17 mouse cellular contexts compared by ENCODE assay signal in genomic region chr7:45024281-45025248, GRCm38 (mm10). TPM values are rescaled to one million over a fixed set of nuclear protein-coding genes. Genes with fewer than 3 reads are reported as not detected.
DNase-seq lines count a peak whose midpoint lies in the region; ATAC-seq lines count a peak whose summit lies in the region.
"Had no signal": no experiment of that assay in that cellular context is flagged by ENCODE, and none has a peak within 500 bp of the region (broad histone marks: within the 10 kb centered on the region; RNA-seq: fewer than 3 reads in every experiment).

No protein-coding gene starts in this region.

- 90% methylated on average over 15 of the region's 15 CpGs for WGBS in forebrain, embryonic 15.5 days
- WGBS in forebrain, embryonic 14.5 days = 88% methylated on average over 15 of the region's 15 CpGs
- WGBS in liver, embryonic 16.5 days (ENCODE audit: insufficient replicate concordance) = 69% methylated on average over 15 of the region's 15 CpGs
- WGBS in limb, embryonic 10.5 days = 89% methylated on average over 15 of the region's 15 CpGs

- H3K4me2 ChIP-seq in forebrain, embryonic 15.5 days (replicated peaks) = no peak overlapping the region
- H3K4me2 ChIP-seq in forebrain, embryonic 14.5 days (ENCODE audit: low read length) = no peak overlapping the region
- H3K4me2 ChIP-seq in liver, embryonic 16.5 days (ENCODE audit: low read depth, low read length) = no peak overlapping the region
- H3K4me2 ChIP-seq: liver, embryonic 11.5 days had no signal

- DNase-seq in forebrain, embryonic 14.5 days (ENCODE audit: low spot score) = no peak
- no peak for DNase-seq in liver
- peak; percentile 59 for DNase-seq in R1 (ENCODE audit: low read depth, low spot score)
- no peak for DNase-seq in limb, embryonic 10.5 days (ENCODE audit: low spot score)
- DNase-seq in thymus, postnatal 4 days = no peak
- DNase-seq in adipocyte (ENCODE audit: low spot score) = no peak
- DNase-seq: adrenal gland, postnatal 25 days; gastrocnemius, postnatal 36 days; heart, postnatal 10 days; thymus, postnatal 36 days had no signal

- no peak for ATAC-seq in forebrain, embryonic 15.5 days (replicated peaks)
- ATAC-seq in forebrain, embryonic 14.5 days = no peak
- peak; percentile 28; the same call in 1 of the 2 replicates for ATAC-seq in liver, embryonic 16.5 days (ENCODE audit: low read depth)
- ATAC-seq: inflammation-experienced regulatory T-cells, adult 6 months; Patski had no signal

- H3K9ac ChIP-seq in forebrain, embryonic 15.5 days (replicated peaks) = no peak overlapping the region
- H3K9ac ChIP-seq in forebrain, embryonic 14.5 days (ENCODE audit: low read length) = no peak overlapping the region
- H3K9ac ChIP-seq in liver, embryonic 16.5 days (ENCODE audit: low read depth, low read length) = no peak overlapping the region

- peak overlapping the region; percentile 47; the same call in 1 of the 2 replicates for H3K27ac ChIP-seq in forebrain, embryonic 15.5 days (replicated peaks)
- H3K27ac ChIP-seq in forebrain, embryonic 14.5 days (ENCODE audit: low read depth, low read length) = no peak overlapping the region
- H3K27ac ChIP-seq in liver, embryonic 16.5 days (ENCODE audit: low read length) = no peak overlapping the region
- 0 out of 2 replicates have a peak overlapping the region, but pooled peaks have one; percentile 15 for H3K27ac ChIP-seq in limb, embryonic 10.5 days
- H3K27ac ChIP-seq: left cerebral cortex, adult 2 months; macrophage had no signal

- H3K36me3 ChIP-seq in forebrain, embryonic 15.5 days = peaks cover 30% of the 10 kb centered on the region
- peaks cover 33% of the 10 kb centered on the region for H3K36me3 ChIP-seq in forebrain, embryonic 14.5 days (ENCODE audit: control insufficient read depth, insufficient read depth, low read length)
- peaks cover under 1% of the 10 kb centered on the region; the same call in 1 of the 2 replicates for H3K36me3 ChIP-seq in liver, embryonic 16.5 days (ENCODE audit: control insufficient read depth, insufficient read depth)
- peaks cover 35% of the 10 kb centered on the region for H3K36me3 ChIP-seq in limb, embryonic 10.5 days

- H3K4me1 ChIP-seq in forebrain, embryonic 15.5 days = no peaks in the 10 kb centered on the region
- no peaks in the 10 kb centered on the region for H3K4me1 ChIP-seq in forebrain, embryonic 14.5 days (ENCODE audit: control insufficient read depth, insufficient read depth, low read length)
- no peaks in the 10 kb centered on the region for H3K4me1 ChIP-seq in liver, embryonic 16.5 days (ENCODE audit: control insufficient read depth, low read depth, low read length)
- H3K4me1 ChIP-seq in limb, embryonic 10.5 days = peaks cover 14% of the 10 kb centered on the region

- no peaks in the 10 kb centered on the region for H3K27me3 ChIP-seq in forebrain, embryonic 15.5 days
- no peaks in the 10 kb centered on the region for H3K27me3 ChIP-seq in forebrain, embryonic 14.5 days (replicated peaks; ENCODE audit: control insufficient read depth, insufficient read depth, low read length)
- no peaks in the 10 kb centered on the region for H3K27me3 ChIP-seq in liver, embryonic 16.5 days (ENCODE audit: control insufficient read depth, insufficient read depth, low read depth, low read length)
- H3K27me3 ChIP-seq in limb, embryonic 10.5 days (ENCODE audit: low read depth, poor library complexity, severe bottlenecking) = peaks cover 5% of the 10 kb centered on the region; the same call in 1 of the 2 replicates
- H3K27me3 ChIP-seq: Patski had no signal

- no peaks in the 10 kb centered on the region for H3K9me3 ChIP-seq in forebrain, embryonic 15.5 days
- H3K9me3 ChIP-seq in forebrain, embryonic 14.5 days (replicated peaks; ENCODE audit: control insufficient read depth, low read length) = no peaks in the 10 kb centered on the region
- no peaks in the 10 kb centered on the region for H3K9me3 ChIP-seq in liver, embryonic 16.5 days (replicated peaks; ENCODE audit: control insufficient read depth, low read length)
- no peaks in the 10 kb centered on the region for H3K9me3 ChIP-seq in limb, embryonic 10.5 days (replicated peaks)

- no peak overlapping the region for H3K4me3 ChIP-seq in forebrain, embryonic 15.5 days
- no peak overlapping the region for H3K4me3 ChIP-seq in forebrain, embryonic 14.5 days (ENCODE audit: low read depth, low read length)
- no peak overlapping the region for H3K4me3 ChIP-seq in liver, embryonic 16.5 days (ENCODE audit: low read depth, low read length)
- no peak overlapping the region for H3K4me3 ChIP-seq in limb, embryonic 10.5 days
- H3K4me3 ChIP-seq: left cerebral cortex, adult 2 months had no signal

RNA-seq across cellular contexts. Expression of gene Rras, which starts 6.8 kb away (rescaled TPM):
- polyA plus RNA-seq in forebrain, embryonic 15.5 days (2015; fragmentation: Nextera tagmentation; extraction: Ambion mirVana) = 10.4 and 11.5 TPM in 2 replicates
- polyA plus RNA-seq in forebrain, embryonic 14.5 days (2014; fragmentation: Nextera tagmentation; extraction: Ambion mirVana) = 11.4 and 14.7 TPM in 2 replicates
- polyA plus RNA-seq in liver, embryonic 16.5 days (2015; fragmentation: Nextera tagmentation; extraction: Ambion mirVana) = 20.9 and 23.2 TPM in 2 replicates
- 15.6 and 18.3 TPM in 2 replicates for polyA plus RNA-seq in limb, embryonic 10.5 days (2016; fragmentation: Nextera tagmentation; extraction: Ambion mirVana)

RNA-seq across cellular contexts. Expression of gene Scaf1, which starts 8.4 kb away (rescaled TPM):
- 42.8 and 47.1 TPM in 2 replicates for polyA plus RNA-seq in forebrain, embryonic 15.5 days (2015; fragmentation: Nextera tagmentation; extraction: Ambion mirVana)
- polyA plus RNA-seq in forebrain, embryonic 14.5 days (2014; fragmentation: Nextera tagmentation; extraction: Ambion mirVana) = 40.5 and 47.8 TPM in 2 replicates
- polyA plus RNA-seq in liver, embryonic 16.5 days (2015; fragmentation: Nextera tagmentation; extraction: Ambion mirVana) = 9.8 and 9.9 TPM in 2 replicates
- 47.8 and 50.6 TPM in 2 replicates for polyA plus RNA-seq in limb, embryonic 10.5 days (2016; fragmentation: Nextera tagmentation; extraction: Ambion mirVana)

RNA-seq across cellular contexts. Expression of gene Bcl2l12, which starts 26.1 kb away (rescaled TPM):
- 19.2 and 21.8 TPM in 2 replicates for polyA plus RNA-seq in forebrain, embryonic 15.5 days (2015; fragmentation: Nextera tagmentation; extraction: Ambion mirVana)
- polyA plus RNA-seq in forebrain, embryonic 14.5 days (2014; fragmentation: Nextera tagmentation; extraction: Ambion mirVana) = 20.0 and 23.4 TPM in 2 replicates
- polyA plus RNA-seq in liver, embryonic 16.5 days (2015; fragmentation: Nextera tagmentation; extraction: Ambion mirVana) = 11.0 and 12.2 TPM in 2 replicates
- polyA plus RNA-seq in limb, embryonic 10.5 days (2016; fragmentation: Nextera tagmentation; extraction: Ambion mirVana) = 89.7 and 92.2 TPM in 2 replicates

RNA-seq across cellular contexts. Expression of gene Irf3, which starts 27.1 kb away (rescaled TPM):
- polyA plus RNA-seq in forebrain, embryonic 15.5 days (2015; fragmentation: Nextera tagmentation; extraction: Ambion mirVana) = 62.6 and 66.6 TPM in 2 replicates
- polyA plus RNA-seq in forebrain, embryonic 14.5 days (2014; fragmentation: Nextera tagmentation; extraction: Ambion mirVana) = 52.7 and 60.6 TPM in 2 replicates
- 39.8 and 43.2 TPM in 2 replicates for polyA plus RNA-seq in liver, embryonic 16.5 days (2015; fragmentation: Nextera tagmentation; extraction: Ambion mirVana)
- 74.7 and 75.0 TPM in 2 replicates for polyA plus RNA-seq in limb, embryonic 10.5 days (2016; fragmentation: Nextera tagmentation; extraction: Ambion mirVana)

RNA-seq across cellular contexts. Expression of gene Prr12, which starts 28.1 kb away (rescaled TPM):
- polyA plus RNA-seq in forebrain, embryonic 15.5 days (2015; fragmentation: Nextera tagmentation; extraction: Ambion mirVana) = 16.0 and 16.1 TPM in 2 replicates
- polyA plus RNA-seq in forebrain, embryonic 14.5 days (2014; fragmentation: Nextera tagmentation; extraction: Ambion mirVana) = 13.6 and 16.0 TPM in 2 replicates
- polyA plus RNA-seq in liver, embryonic 16.5 days (2015; fragmentation: Nextera tagmentation; extraction: Ambion mirVana) = 1.9 and 2.0 TPM in 2 replicates
- polyA plus RNA-seq in limb, embryonic 10.5 days (2016; fragmentation: Nextera tagmentation; extraction: Ambion mirVana) = 16.3 and 18.1 TPM in 2 replicates

Comparison
In these comparisons a context has a peak if more than half of its experiments do, and no peak if none do; other contexts are left out.
1. H3K27ac ChIP-seq: peak in forebrain, embryonic 15.5 days (single experiment) and limb, embryonic 10.5 days (single experiment); none in forebrain, embryonic 14.5 days (single experiment) and liver, embryonic 16.5 days (single experiment).